Mouse (Mus musculus) olfactory bulb, adult 2 months (tissue): ENCODE measurements around the gene Rpl38.

ENCODE experiments used
- CTCF ChIP-seq: fragments of 200-500 bp; IDR thresholded peaks from 2 replicates; pipeline ENCODE4 v1.5.1; 2012; ENCODE audit warnings: low read depth, mild to moderate bottlenecking, low read length, moderate library complexity; ENCODE audit not compliant: insufficient read depth
- POLR2A ChIP-seq: fragments of 200-500 bp; IDR thresholded peaks from 2 replicates; pipeline ENCODE4 v1.6.1; 2012; ENCODE audit warnings: mild to moderate bottlenecking, low read depth, low read length, moderate library complexity; ENCODE audit not compliant: insufficient read depth

- no peak for TF ChIP-seq CTCF
- TF ChIP-seq POLR2A = no peak
These were observed 2.9 kb upstream of the Rpl38 start for GRCm38 (mm10) chr11:114665463-114665862.
